Mouse (Mus musculus) A20 (cell line): Measurements from ENCODE around the gene Nme9.

Source experiments
- DNase-seq: peaks from one replicate; pipeline ENCODE4 v3.0.0-alpha.2; 2011; ENCODE audit warnings: low read depth, low spot score

Nme9 gene

GRCm38 (mm10) chr9:99436182-99437030 lies 14.9 kb upstream of the Nme9 start:
- no peak for DNase-seq

DNA sequence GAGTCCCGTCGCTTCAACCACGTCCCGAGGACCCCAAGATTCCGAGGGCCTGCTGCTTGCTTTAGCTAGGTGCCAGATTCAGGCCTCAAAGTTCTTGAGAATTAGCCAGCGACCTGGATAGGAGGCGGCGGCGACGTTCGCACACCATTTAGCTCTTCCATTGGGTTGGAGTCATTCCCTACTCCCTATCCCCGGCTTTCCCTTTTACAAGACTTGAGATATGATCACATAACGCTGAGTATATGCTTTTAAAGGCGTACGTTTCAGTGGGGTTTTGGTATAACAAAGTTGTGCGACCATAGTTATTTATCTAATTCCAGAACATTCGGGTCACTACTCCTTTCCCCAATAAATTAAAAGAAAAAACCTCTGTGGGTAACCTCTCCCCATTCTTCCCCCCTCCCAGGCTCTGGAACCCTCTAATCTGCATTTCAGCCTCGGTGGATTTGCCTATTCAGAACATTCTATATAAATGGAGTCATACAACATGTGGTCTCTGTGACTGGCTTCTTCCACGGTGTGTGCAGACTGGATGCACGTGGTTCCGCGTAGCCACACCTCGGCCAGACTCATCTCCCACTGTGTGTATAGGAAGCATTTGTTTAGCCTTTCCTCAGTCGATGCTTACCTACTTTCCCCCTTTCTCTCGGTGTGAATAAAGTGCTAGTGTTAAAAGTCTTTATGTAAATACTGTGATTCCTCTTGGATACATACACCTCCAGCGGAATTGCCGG lies 14.1 kb upstream of the Nme9 start, which contains the start of gene Mras:
Gene Mras, minus strand, starts transcription at position 351 of the 734 bp plus-strand sequence.
- DNase-seq = no peak

DNA sequence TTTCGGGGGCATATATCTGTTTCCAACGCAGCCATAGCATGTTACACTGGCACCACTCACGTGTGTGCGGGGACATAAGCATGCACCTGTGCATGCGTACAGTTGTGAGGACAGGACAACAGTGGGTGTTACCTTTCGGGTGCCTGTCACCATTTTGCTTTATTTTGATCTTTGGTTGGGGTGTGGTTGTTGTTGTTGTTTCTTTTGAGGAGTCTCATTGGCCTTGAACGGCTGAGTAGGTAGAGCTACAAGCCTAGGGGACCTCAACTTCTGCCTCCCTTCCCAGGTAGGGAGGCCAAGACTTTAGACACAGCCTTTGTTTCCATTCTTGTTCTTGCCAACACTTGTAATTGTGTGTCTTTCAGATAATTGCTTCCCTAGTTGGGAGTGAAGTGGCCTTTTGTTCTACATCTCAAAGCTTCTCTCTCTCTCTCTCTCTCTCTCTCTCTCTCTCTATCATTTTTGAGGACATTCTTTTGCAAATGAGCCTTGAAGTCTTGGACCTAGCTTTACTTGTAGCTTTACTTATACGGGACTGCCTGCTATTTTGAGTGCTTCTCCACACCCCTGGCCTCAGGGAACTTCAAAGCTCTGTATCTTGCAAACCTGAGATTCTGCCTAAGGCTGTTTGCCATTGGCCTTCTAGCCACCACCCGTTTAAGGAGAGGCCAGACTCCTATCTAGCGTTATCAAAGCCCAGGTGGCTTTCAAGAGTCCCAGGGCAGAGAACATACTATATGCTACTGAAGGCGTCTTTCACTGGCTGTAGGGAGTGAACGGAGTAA lies 13.3 kb upstream of the Nme9 start:
- no peak for DNase-seq

DNA sequence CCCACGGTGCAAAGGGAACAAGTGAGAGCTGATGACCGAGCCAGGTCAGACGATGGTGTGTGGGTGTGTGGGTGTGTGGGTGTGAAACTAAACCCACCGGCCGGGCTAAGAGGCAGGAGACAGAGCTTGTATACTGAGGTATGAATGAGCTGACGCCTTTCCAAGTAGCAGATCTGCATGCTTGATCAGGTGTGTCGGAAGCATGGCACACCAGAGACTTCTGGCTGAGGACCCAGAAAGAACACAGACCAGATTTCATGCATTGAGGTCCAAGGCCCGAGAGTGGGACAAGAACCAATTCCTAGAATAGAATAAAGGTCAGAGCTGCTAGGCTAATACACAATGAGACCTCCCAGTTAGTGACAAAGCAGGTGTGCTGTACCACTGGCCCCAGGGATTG lies 12.2 kb upstream of the Nme9 start:
- no peak for DNase-seq

DNA sequence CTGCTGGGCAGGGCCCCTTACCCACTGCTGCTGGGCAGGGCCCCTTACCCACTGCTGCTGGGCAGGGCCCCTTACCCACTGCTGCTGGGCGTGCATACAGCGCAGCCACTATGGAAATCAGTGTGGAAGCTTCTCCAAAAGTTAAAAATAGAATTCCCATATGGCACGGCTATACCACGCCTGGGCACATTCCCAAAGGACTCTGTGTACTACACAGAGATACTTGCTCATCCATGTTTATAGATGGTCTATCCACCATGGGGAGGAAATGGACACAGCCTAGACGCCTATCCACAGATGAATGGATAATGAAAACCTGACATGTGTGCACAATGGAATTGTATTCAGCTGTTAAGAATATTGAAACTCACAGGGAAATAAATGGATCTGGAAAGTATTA lies 10.3 kb upstream of the Nme9 start:
- DNase-seq = no peak

DNA sequence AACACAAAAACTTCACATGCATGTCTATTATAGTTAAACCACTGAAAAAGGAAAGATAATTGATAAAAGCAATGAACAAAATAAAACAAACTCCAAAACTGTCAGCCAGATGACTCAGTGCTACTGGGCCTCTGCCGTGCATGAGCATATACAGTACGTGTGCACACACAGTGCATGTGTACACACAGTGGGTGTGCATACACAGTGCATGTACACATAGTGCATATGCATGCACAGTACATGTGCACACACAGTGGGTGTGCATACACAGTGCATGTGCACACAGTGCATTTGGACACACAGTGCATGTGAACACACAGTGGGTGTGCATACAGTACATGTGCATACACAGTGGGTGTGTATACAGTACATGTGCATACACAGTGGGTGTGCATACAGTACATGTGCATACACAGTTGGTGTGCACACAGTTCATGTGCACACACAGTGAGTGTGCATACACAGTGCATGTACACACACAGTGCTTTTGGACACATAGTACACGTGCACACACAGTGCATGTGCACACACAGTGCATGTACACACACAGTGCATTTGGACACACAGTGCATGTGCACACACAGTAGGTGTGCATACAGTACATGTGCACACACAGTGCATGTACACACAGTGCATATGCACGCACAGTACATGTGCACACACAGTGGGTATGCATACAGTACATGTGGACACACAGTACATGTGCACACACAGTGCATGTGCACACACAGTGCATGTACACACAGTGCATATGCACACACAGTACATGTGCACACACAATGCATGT lies 9.4 kb upstream of the Nme9 start:
- no peak for DNase-seq

DNA sequence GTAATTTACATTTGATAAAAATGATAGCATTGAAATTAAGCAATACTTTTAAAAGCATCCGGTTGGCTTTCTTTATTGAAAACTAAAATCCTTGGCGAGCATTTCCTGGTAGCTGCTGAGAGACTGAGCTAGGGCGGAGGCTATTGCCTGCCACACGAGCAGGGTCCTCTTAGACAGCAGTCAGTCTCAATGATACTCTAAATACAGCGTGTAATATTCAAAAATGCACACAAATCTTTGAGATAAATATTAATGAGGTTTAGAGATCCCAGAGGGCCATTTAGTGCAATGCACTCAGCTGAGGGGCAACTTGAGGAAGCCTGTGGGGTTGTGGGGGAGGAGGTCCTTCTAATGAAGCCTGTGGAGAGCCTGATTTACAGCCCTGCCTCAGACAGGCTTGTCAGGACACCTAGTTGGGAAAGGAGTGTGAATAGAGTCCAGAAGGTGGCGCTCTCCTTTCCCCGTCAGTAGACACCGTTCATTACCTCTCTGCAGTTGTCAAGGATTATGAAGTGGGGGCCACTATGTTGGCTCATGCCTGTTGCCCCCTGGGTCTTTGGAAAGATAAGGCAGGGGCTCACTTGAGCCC lies 6.6 kb upstream of the Nme9 start:
- DNase-seq = peak; percentile 50

DNA sequence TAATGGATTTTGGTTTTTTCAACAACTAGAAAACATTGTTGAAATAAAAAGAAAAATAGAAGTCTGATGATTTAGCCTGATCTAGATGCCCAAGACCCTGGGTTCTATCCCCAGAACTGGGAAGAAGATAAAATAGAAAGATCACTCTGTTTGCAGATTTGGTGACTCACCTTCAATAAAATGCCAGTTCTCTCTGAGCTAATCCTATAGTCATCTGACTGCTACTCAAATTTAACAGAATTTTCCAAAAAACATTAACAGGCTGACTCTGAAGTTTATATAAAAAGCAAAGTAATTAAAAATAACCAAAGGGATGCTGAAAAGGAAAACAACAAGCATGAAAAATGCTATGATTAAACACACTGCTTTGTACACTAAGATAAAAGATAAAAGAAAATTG lies 5.0 kb upstream of the Nme9 start:
- DNase-seq = no peak

DNA sequence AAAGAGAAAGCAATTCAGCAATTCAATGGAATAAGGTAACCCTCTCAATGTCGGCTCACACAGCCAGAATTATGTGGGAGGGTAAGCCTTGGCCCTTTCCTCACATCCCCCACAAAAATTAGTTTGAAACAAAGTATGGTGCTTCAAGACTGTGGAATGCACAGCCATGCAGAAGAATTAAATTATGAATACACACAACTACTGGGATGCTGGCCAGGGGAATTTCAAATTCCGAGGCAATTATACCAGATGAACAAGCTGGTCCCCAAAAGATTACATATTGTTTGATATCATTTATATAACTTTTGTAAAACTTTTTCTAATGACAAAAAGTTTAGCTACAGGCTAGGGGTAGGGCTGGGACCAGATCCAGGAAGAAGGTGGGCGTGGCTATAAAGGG lies 4.0 kb upstream of the Nme9 start:
- no peak for DNase-seq

GRCm38 (mm10) chr9:99449886-99450647 lies 1.2 kb upstream of the Nme9 start:
- peak; percentile 65 for DNase-seq

DNA sequence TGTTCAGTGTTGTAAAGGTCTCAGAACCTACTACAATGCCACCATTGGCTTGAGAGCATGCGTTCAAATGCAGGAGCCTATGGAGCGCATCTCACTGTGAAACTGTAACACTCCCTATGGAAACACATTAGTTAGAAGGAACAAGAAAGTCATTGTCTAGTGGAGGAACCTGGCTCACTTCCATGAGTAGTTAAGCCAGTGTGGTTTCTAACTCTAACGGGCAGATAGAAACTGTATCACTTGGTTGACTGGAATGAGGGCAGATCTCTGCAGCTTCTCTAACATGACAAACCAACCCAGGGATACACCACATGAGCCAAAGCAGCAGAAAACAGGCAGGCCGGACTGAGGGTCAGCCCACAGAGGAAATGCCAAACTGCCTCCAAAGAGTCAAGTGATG lies 2.9 kb downstream of the Nme9 start:
- no peak for DNase-seq

DNA sequence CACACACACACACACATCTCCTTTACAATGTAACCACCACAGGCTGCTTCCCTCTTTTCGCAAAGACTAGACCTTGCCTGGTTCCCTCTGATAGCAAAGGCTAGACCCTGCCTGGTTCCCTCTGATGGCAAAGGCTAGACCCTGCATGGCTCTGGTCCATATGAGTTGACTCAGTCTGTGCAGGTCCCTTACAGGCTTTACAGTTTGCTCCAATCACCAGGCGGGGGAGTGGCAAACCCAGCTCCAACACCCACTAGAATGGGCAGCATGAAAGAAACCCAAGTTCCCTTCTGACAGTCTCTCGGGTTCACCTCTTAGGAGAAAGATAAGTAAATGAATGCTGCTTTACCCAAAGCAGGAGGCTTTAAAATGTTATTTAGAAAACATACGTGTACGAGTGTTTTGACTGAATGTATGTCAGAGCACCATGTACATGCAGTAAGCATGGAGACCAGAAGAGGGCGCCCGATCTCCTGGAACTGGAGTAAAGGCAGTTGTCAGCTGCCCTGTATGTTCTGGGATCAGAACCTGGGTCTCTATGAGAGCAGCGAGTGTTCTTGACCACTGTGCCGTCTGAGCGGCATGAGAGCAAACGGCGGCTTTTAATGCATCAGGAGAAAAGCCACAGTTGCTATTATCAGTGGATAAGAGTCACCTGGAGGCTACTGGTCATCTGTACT lies 7.4 kb downstream of the Nme9 start:
- DNase-seq = peak; percentile 77

DNA sequence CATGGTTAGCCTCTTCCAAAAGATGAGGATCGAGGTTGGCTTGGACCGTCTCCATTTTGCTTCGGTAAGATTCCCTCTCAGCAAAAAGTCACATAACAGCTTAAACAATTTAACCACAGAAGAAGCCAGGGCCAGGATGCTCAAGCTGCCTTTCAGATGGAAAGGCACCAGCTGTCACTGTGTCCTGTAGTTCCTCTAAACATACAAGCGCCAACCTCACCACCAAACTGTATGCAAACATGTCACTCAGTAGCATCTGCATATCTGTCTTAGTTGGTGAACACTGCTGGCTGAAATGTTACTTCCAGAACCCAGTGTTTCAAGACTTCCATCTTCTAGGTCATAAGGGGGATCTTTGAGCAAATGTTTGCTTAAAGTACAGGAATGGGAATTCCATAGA lies 8.5 kb downstream of the Nme9 start:
- no peak for DNase-seq

DNA sequence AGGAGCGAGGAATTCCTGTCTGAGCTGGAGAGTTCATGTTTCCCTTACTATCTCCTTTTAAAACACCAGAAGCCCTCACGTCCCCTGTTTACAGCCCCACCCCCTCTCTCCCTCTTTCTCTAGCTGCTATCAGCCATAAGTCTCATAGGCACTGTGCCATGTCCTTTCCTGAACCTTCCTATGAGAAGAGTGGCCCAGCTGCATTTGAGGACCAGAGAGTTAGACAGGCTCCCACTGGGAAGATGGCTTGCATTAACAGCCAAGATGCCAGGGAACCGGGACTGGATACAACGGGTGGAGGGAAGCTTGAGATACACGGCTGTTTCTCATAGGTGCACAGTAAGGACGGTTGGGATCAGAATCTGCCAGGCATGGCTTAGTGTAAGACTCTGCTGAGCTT lies 13.6 kb downstream of the Nme9 start:
- DNase-seq = no peak

GRCm38 (mm10) chr9:99468572-99468971 lies 17.3 kb downstream of the Nme9 start:
- no peak for DNase-seq

GRCm38 (mm10) chr9:99469681-99470273 lies 18.5 kb downstream of the Nme9 start:
- DNase-seq = peak; percentile 64

DNA sequence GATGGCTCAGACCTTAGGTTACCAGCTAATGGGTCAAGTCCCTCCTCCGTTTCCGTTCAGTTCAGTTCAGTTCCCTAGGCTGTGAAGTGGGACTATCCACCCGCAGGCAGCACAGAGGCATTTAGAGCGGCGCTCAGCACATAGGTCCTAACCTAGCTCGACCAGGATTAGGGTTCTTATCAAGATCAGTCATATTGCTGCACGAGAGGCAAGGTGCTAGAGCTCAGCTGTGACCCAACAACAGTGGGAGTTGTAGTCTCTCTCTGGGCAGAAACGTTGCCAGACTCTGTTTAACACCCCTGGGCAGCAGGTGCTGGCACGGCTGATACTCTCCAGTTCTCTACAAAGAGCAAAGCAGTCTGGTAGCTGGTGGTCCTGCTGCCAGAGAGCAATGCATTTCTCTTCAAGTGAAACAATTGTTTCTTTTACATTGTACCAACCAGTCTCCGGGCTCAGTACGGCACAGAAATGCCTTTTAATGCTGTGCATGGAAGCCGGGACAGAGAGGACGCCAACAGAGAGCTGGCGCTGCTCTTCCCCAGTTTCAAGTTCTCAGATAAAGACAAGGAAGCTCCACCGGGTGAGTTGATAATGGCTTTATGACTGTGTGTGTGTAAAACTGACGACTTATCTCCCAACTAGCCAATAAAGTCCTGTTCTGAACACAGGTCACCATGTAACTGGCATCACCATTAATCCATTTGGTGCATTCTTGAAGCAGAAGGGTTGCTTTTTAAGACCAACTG lies 19.2 kb downstream of the Nme9 start:
- DNase-seq = no peak

DNA sequence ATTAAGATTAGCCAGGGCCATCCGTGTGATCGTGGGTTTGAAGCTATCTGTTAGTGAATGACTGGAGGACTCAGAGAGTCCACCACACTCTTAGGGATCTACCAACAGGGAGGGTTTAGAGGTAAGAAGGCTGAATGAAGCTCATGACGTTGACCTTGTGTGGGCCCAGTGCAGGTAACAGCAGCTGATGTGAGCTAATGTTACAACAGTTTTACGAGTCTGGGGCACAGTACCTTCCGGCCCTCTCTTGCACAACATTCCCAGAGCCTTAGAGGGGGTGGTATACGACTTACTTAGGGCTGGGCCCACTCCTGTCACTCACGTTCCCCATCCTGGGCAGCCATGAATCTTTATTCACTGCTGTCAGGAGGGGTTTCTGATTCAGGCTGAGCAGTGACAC lies 20.1 kb downstream of the Nme9 start:
- DNase-seq = no peak
